18 mouse cellular contexts compared by ENCODE assay signal in genomic region chr7:45224826-45225225, GRCm38 (mm10). TPM values are rescaled to one million over a fixed set of nuclear protein-coding genes. Genes with fewer than 3 reads are reported as not detected.
"Had no signal": no experiment of that assay in that cellular context is flagged by ENCODE, and none has a peak within 500 bp of the region (broad histone marks: within the 10 kb centered on the region; RNA-seq: fewer than 3 reads in every experiment).

No protein-coding gene starts in this region.

- H3K36me3 ChIP-seq: midbrain, embryonic 15.5 days had no signal

- H3K27ac ChIP-seq: midbrain, embryonic 10.5 days; midbrain, embryonic 12.5 days; midbrain, embryonic 15.5 days; neural tube, embryonic 12.5 days; stomach, embryonic 15.5 days; stomach, postnatal 0 days had no signal

- H3K27me3 ChIP-seq: midbrain, embryonic 12.5 days; midbrain, embryonic 15.5 days; neural tube, embryonic 12.5 days; stomach, embryonic 15.5 days had no signal

- H3K4me2 ChIP-seq: lung, embryonic 14.5 days; midbrain, embryonic 12.5 days; midbrain, embryonic 15.5 days; neural tube, embryonic 12.5 days; stomach, embryonic 15.5 days had no signal

- H3K4me3 ChIP-seq: midbrain, embryonic 10.5 days; midbrain, embryonic 12.5 days; midbrain, embryonic 15.5 days; neural tube, embryonic 12.5 days; stomach, embryonic 15.5 days had no signal

- H3K9ac ChIP-seq: lung, embryonic 14.5 days; midbrain, embryonic 12.5 days; midbrain, embryonic 15.5 days; neural tube, embryonic 12.5 days; stomach, embryonic 15.5 days had no signal

- DNase-seq: lung, adult 18-20 months; lung, embryonic 14.5 days; lung, postnatal 10 days; lung, postnatal 4 days; right cerebral cortex, postnatal 14 days; thymus, adult 2 months; thymus, postnatal 25 days; thymus, postnatal 4 days had no signal

- H3K9me3 ChIP-seq: midbrain, embryonic 10.5 days; midbrain, embryonic 12.5 days; midbrain, embryonic 15.5 days; neural tube, embryonic 12.5 days; stomach, embryonic 15.5 days had no signal

- ATAC-seq: midbrain, embryonic 15.5 days had no signal

- H3K4me1 ChIP-seq: midbrain, embryonic 12.5 days; midbrain, embryonic 15.5 days; stomach, embryonic 15.5 days had no signal

RNA-seq across cellular contexts. Expression of gene Dkkl1, which starts 12.9 kb away (rescaled TPM):
- polyA plus RNA-seq: lung, embryonic 14.5 days had no signal

RNA-seq across cellular contexts. Expression of gene Slc6a16, which starts 16.1 kb away (rescaled TPM):
- polyA plus RNA-seq: liver, embryonic 16.5 days; lung, embryonic 14.5 days; lung, embryonic 16.5 days; spleen, adult 2 months; stomach, embryonic 15.5 days; urinary bladder, adult 2 months had no signal

RNA-seq across cellular contexts. Expression of gene Ccdc155, which starts 20.1 kb away (rescaled TPM):
- polyA plus RNA-seq: liver, embryonic 16.5 days had no signal
